Mouse (Mus musculus): ENCODE data around the gene Gpr89. TPM values are rescaled to one million over a fixed set of nuclear protein-coding genes. Genes with fewer than 3 reads are reported as not detected.

Gene Gpr89
- total RNA-seq (2022): 10 to 100 TPM; 21.3 to 24.7 (median 23.3) TPM

DNA sequence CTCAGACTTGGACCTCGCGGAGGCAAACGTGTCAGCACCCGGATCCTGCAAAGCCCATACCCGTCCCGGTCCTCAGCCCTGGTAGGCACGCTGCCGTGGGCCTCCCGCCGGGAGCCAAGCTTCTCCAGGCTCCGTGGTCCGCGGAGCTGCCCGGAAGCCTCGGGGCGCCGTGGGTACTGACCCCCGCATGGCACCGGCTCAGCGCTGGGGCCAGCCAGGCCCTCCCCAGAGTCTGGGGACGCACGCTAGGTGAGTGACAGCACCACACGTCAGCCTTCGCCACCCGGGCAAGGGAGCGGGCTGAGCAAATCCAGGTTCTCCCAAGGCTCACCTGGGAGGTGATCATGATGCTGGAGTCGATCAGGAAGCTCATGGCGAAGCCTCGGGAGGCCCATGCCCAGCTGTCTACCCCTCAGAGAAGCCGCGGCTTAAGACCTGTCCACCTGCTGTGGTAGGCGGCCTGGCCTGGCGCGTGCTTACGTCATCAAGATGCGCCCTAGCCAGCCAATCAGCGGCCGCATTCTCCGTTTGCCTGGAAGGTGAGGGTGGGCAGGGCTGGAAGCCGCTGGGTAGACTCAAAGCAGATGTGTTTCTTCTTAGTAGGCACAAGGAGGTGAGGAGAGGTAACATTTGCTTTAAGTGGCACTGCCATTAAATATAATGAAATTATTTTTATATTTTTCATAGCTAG, at the start of gene Gpr89:
TSS of gene Gpr89 (minus strand) at position 496 of the 691 bp plus-strand sequence.
- peak; percentile 90 for DNase-seq (ENCODE audit: low spot score)

DNA sequence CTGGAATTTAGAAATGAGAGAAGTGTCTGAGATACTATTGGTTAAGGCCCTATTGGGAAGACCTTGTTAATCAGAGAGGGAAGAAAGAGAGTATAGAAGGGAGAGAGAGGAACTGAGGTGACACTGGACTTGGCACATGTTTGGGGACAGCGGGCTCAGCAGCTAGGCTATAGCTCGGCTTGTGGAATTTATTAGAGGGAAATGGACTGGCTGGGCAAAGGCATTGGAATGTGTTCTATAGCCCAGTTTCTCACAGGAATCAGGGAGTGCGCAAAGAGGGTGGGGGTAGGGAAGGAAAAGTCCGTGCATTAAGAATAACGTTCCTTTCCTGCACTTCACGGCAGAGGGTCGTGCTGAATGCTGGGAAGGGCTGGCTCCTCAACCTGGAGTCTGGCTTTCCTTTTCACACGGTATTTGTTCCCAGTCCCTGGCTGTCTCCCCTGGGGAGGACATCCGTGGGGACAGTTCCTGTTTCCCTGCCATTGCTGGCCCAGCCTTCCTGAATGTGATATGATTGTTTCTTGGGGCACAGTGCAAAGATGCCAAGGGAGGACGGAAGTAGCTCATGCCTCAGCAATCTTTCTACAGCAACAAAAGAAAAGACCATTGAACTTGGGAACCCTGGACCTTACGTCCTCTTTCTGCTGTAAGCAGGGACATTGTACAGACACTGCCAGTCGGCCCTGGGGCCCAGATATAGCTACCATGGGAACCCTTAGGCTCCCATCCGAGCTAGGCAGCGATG, 48.5 kb upstream of the Gpr89 start:
- peak; percentile 13 for DNase-seq (ENCODE audit: low spot score)

DNA sequence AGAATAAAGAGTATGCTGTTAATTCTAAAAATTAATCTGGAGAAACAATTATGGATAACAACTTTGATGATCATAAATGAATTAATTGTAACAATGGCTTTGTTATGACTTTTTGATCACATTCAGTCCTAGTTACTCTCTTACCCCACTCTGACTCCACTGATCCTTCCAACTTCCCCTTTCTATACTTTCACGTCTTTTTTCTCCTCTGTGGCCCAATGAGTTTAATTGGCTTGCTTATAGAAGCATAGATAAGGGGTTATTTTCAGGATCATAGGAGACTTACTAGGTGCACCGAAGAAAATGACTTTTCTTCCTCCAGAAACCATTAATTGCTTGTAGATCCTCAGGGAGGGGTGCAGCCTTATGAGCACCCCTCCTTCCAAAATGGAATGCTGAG, 37.6 kb upstream of the Gpr89 start:
- no peak for DNase-seq (ENCODE audit: low spot score)

DNA sequence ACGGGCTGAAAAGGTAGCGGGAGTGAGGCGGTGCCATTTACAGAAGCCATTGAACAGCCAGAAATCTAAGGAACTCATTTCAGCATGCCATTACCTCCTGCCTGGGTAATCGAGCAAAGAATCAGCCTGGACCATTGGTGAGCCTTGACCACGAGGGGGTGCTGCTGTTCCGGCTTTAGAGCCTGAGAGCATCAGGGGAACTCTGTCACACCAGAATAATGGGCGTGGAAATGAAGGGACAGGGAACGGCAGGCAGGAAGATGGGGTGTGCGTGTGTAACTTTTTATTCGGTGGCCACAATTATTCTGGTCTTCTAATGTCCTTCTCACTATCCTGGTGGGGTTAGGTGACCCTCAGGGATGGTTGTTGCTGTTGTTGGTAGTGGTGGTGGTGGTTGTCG, 33.6 kb upstream of the Gpr89 start:
- DNase-seq (ENCODE audit: low spot score): peak; percentile 81

DNA sequence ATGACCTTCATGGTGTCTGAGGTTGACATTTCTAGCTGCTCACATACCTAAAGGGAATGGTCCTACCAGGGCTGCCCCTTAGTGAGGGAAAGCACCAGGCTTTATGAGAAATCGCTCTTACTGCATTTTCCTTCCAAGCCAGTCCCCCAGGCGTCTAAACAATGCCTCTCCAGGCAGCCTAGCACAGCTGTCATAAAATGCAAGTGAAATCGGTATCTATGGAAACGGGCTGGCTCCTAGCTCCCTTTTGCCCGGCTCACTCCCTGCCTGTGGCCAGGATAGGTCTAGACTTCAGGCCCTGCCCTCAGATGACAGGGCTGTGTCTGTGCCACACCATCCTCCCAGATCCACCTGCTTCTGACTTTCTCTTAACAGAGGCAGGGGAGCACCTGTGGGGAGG, 32.5 kb upstream of the Gpr89 start:
- DNase-seq (ENCODE audit: low spot score): no peak

DNA sequence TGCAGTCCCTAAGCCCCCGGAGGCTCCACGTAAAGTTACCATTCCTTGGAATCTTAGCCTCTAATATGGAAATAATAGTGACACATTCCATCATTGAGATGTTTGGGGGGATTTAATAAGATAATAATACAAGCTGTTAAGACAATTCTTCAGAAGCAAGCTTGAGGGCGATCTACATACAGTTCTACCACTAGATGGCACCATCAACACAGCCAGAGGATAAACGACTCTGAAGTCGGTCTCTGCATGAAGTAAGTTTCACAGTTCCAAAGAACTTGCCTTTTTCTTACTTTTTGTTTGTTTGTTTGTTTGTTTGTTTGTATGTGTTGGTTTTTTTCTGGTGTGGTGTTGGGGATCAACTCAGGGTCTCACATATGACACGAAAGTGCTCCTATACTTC, 31.1 kb upstream of the Gpr89 start:
- peak; percentile 21 for DNase-seq (ENCODE audit: low spot score)

DNA sequence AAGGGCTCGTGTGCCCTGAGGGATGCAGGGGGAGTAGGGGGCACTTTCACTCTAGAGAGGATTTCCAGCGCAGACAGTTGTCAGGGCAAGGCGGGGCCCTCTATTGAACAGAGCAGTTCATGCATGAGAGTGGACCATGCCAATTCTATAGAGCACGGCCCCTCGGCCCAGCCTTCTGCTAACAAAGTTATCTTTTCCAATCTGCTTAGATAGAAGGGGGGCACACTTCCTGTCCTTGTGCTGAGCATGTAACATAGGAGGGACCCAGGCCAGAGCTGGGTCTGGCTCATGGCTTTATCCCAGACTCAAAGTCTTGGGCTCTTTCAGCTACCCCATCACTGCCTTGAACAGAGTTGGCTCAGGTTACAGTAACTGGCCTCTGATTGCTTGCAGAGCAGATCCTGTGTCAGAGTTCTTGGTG, 26.1 kb upstream of the Gpr89 start:
- no peak for DNase-seq (ENCODE audit: low spot score)

DNA sequence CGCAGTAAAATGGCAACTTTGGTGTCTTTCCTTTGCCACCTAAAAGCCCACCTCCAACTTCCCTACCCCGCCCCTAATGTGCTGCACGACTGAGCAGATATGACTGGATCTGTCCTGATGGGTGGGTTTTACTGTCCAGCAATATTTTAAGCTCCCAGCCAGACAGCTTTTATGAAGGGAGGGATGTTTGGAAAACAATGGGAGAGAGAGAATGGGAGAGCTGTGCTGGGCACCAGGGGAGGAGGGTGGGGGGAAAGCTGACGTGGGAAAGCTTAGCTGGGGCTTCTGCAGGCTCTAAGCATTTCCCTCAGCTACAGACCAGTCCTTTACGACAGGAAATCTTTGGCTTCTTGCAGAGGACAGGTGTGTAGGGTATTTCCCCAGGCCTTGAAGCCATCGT, 20.8 kb upstream of the Gpr89 start, which contains the start of gene Gja8:
TSS of gene Gja8 (minus strand) at position 101 of the 400 bp plus-strand sequence.
- DNase-seq (ENCODE audit: low spot score): no peak

DNA sequence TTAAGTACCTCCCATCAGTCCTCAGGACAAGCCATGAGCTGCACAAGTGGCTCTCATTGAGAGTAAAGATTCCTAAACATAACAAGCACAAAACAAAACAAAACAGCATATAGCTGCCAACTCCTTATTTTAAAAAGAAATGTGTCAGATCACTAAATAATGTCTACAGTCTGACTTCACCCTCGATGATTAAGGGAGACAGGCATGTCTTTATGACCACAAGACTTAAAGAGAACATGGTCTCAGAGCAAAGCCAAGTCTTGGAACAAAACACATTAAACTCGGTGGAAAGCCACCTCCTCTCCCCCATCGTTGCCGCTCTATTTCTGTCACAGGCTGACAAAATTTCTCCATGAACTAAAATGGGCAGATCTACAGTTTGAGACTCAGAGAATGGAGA, 19.5 kb upstream of the Gpr89 start:
- no peak for DNase-seq (ENCODE audit: low spot score)

DNA sequence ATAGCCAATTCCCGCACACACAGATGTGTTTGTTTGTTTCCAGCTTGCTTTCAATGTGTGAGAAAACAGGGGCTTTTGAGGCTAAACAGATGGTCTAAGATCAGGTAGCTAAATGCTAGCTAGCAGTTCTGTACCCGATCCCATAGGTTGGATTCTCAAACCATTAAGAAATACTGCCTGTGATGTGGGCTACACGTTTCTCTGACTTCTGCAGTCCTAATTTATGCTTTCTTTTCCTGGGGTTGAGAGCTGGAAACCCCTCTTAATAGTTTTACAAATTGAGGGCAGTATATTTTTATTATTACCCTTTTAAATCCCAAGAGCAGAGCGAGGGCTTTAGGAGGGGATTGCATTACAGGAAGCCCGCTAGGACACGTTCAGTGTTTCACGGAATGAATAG, 15.8 kb upstream of the Gpr89 start:
- DNase-seq (ENCODE audit: low spot score): no peak

DNA sequence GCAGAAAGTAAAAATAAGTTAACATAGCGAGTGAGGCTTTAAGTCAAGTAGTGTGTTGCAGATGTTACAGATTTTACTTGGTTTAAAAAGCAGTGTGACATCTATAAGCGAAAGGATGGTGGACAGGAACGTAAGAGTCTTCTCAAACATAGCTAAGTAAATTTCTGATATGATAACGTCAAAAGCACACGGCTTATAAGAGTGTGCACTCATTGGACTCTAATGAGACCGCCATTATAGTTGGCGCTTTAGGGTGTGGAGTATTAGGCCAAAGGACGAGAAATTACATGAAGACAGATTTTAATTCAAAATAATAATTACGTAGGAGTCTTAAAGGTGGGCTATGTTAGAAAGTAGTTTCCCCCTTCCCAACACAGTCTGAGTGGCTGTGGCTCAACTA, 446 bp upstream of the Gpr89 start:
- DNase-seq (ENCODE audit: low spot score): no peak

DNA sequence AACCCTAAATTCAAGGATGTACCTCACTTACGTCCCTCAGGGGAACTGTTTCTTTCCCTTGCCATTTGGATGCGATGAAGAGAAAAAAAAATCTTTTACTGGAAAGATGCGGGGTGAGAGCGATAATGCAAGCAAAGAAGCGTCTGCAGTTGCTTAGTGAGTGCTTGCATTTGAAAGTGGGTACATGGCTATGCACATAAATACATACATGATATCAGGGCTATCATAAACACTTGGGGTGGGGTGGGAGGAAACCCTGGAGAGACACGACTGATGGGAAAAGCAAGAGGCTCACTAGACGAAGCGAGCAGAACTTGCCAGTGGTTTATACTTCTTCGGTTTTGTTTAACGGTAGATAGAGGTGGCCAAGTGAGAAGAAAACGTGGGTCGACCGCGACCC, 753 bp downstream of the Gpr89 start, which contains the start of gene Gja5:
TSS of gene Gja5 (plus strand) at position 301 of the 400 bp plus-strand sequence.
- no peak for DNase-seq (ENCODE audit: low spot score)

DNA sequence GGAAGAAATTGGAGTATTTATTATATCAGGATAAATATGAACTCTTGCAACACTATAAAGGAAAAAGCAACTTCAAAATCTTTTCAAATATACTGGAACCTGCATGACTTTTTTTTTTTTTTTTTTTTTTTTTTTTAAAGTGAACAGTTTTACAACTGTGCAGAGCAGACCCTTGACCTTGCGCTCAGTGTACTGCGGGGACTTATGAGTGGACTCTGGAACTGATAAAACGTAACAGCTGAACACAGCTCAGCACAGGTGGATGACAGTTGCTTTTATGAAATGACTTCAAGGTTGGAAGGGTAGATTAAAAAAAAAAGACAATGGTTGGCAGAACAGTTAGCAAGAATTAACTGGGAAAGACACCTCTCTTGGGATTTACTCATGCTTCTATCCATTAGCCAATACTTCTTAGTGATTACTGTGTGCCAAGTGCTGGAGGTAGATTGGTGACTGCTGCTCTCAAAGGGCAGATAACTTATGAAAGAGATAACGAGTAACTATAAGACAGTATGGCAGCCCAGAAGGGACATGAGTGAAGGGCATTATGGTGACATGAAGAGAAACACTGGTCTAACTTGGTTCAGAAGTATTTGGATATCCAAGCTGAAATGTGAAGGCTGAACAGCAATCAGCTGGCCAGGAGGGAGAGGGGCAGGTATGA, 2.7 kb downstream of the Gpr89 start:
- no peak for DNase-seq (ENCODE audit: low spot score)

DNA sequence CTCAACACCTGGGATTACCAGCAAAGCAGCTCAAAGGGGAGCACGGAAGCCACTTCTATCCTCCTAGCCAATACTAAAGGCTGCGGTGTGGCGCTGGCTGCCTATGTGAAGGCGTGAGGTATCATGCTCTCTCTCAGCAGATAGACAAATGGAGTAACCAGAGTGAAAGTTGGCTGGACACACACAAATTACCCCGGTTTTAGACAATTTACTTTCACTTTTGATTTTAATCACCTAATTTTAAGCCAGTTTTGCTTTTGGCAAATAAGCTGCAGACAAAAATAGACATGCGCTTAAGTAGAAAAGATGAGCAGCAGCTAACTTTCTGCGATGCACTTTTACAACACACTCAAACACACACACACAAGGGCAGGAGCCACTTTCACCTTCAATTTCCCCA, 21.5 kb downstream of the Gpr89 start:
- DNase-seq (ENCODE audit: low spot score): no peak

DNA sequence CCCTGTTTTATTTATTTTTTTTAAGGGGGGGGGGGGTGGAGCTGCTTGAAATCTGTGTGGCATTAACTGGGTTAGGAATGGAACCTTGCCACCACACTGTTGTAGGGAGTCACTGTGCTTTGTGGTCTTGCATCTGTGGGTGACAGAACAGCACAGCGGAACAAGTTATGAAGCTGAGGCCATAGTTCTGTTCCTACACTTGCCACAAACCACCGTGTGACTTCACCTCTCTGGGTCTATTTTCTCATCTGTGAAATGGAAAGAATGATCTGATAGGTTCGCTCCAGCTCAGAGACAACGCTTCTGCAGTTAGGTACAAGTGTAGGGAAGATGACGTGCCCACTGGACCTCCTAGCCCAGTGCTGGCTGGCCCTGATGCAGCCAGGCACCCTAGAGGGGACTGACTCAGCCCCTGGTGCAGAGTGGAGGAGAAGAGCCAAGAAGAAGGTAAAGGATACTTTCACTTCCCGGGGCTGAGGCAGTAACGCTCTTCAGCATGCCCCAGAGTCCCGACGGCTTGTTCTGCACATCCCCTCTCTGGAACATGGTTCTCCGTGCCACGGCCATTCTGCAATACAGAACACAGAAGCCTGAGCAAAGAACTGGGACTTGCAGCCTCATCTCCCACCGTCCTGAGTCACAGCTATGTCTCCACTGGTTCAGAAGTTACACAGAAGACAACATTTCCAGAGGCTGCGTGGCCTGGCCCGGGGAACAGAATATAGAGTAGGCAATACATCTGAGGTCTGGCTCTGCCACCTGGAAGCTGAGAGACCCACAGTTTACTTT, 22.9 kb downstream of the Gpr89 start:
- DNase-seq (ENCODE audit: low spot score): no peak

DNA sequence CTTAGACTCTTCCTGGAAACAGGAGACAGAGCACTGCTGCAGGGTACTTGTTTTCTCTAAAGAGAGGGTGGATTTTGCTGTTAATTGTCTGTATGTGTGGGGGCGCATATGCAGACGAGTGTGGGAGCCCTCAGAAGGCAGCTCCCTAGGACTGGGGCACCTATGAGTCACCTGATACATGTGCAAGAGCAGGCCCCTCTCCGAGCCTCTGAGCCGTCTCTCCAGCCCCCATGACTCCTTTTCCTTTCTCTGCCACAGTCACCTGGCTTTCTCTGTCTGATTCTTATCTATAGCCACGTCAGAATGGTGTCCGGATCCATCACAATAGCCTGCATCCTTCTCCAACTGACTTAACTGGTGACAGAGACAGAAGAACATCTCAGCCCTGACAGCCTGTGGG, 23.6 kb downstream of the Gpr89 start:
- DNase-seq (ENCODE audit: low spot score): no peak

DNA sequence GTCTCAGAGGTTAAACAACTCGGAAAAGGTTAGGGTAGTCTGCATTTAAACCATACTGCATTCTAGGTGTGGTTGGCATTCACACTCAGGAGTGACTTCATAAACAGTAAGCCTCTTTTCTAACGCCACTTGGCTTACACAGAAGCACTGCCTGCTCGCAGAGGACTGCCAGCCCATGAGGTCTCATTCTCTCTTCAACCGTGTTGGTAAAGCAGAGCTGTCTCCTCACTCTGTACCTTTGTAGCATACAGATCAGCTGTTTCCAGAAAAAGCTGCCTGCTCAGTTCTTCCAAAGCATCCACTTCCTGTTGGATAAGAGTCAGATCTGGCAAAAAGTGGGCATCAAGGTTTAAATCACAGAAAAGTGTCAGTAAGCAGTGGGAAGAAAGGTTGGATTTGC, 24.8 kb downstream of the Gpr89 start:
- no peak for DNase-seq (ENCODE audit: low spot score)

DNA sequence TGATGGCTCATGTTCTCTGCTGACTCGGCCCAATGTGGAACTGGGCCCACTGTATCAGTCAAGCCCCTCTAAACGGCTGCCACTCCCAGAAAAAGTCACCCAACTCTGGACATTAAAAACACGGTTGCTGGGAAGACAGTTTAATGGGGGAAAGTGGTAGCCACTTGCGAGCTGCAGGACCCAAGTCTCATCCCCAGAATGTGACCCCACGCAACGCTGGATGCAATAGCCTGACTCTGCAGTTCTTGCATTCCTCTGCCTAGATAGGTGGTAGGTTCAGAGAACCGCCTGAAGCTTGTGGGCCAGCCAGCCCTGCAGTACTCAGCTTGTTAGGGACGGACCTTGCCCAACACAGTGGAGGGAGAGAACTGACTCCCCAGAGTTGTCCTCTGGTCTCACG, 25.6 kb downstream of the Gpr89 start:
- no peak for DNase-seq (ENCODE audit: low spot score)

DNA sequence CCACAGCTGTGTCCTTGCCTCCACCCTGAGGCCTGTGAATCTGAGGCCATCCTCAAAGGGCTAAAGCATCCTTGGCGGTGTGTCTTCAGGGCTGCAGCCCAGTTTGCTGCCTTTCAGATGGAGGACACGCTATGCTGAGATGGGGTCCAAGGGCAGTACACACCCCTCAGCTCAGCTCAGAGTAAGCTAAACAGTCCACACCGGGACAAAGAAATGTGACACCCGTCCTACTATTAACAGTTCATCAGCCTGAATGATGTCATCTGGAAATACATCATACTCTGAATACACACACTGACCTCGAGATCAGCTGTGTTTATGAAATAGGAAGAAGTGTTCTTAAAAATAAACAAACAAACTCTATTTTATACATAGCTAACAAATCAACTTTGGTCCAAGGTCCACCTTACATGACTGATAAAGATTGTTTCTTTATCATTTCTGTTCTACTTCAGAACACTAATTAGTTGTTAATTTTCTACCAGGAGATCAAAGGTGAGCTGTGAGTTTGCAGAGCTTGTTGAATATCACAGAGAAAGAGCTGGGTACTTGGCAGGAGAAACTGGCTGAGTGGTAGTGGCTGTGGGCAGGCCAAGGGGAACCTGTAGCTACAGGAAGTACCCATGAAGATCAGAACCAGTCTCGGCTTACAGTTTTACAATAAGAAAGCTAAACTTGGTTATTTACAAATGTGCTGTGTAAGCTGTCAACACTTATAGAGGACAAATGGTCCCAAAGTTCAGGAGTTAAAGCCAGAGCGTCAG, 30.2 kb downstream of the Gpr89 start:
- no peak for DNase-seq (ENCODE audit: low spot score)

DNA sequence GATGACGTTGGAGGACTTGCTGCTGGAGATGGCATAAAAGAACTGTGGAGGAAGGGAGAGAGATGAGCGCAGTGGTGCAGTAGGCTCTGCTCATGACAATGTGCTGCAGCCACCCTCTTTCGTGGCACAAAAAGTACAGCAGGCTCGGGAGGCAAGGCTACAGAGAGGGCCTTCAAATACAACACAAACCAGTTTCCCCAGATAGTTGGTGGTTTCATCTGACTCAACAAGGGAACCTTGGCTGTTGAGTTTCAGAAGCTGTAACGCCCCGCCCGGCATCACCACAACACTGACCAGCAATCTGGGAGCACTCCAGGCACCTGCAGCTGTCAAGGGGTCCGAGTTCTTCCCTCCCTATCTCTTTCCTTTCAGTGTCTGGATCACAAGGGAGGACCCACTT, 32.6 kb downstream of the Gpr89 start:
- DNase-seq (ENCODE audit: low spot score): no peak

DNA sequence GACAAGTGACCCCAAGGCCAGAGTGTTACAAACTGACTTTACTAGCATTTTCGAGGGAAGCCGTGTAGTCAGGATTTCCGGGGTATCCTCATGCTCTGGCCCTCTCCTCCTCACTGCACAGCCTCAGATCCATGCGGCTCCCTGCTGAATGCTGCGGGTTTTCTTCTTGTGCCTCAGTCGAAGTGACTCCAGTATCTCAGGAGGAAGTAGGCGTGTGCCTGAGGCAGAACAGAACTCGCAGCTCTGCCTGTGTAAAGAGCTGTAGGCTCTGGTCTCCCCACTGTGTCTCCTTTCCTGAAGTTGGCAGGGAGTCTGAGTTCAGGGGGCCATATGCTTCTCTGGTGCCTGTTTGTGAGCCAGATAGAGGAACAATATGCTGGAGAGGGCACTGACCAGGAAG, 34.1 kb downstream of the Gpr89 start:
- no peak for DNase-seq (ENCODE audit: low spot score)

Measured in heart, adult 8-10 months (tissue).